Mouse (Mus musculus): ENCODE data around the gene Tmem132d. TPM values are rescaled to one million over a fixed set of nuclear protein-coding genes. Genes with fewer than 3 reads are reported as not detected.

Gene Tmem132d
- polyA plus RNA-seq, 1 experiment from 2014 or later, result 3.0 TPM

- no peak for ATAC-seq
- no peaks in the 10 kb centered on the region for H3K9me3 ChIP-seq (ENCODE audit: control insufficient read depth, low read length)
- no peaks in the 10 kb centered on the region for H3K4me1 ChIP-seq (ENCODE audit: control insufficient read depth, insufficient read depth, low read depth, low read length)
- 93% methylated on average over 5 of the region's 5 CpGs for WGBS
- no peak overlapping the region for H3K4me2 ChIP-seq (ENCODE audit: low read length)
- H3K9ac ChIP-seq (ENCODE audit: low read depth, low read length), result no peak overlapping the region
- H3K27ac ChIP-seq (ENCODE audit: low read depth, low read length), result no peak overlapping the region
- no peaks in the 10 kb centered on the region for H3K27me3 ChIP-seq (replicated peaks; ENCODE audit: control insufficient read depth, insufficient read depth, low read length)
- no peak overlapping the region for H3K4me3 ChIP-seq (ENCODE audit: low read length)
- H3K36me3 ChIP-seq (ENCODE audit: control insufficient read depth, insufficient read depth, low read length), result no peaks in the 10 kb centered on the region
These were observed 221.8 kb downstream of the Tmem132d start for GRCm38 (mm10) chr5:128211125-128211524.

DNA sequence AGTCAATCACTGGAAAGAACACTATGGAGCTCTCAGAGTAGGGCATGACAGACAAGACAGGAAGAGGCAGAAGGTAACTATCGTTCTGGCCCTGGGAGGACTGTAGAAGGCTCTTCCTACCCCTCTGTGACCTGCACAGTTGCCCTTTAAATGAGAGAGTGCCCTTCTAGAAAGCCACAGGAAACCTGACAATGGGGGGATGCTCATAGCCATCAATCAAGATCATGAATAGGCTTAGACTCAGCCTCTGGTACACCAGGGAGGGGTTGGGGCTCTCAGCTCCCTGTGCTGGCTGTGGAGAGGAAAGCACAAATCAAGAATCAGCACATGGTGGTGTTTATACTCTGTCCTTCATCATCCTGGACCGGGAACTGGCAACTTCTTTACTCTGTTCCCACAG is 227.2 kb downstream of the Tmem132d start:
- Histone ChIP-seq H3K36me3 (ENCODE audit: control insufficient read depth, insufficient read depth, low read length) (no peaks in the 10 kb centered on the region), H3K9ac (ENCODE audit: low read depth, low read length) (no peak overlapping the region), H3K27me3 (replicated peaks; ENCODE audit: control insufficient read depth, insufficient read depth, low read length) (no peaks in the 10 kb centered on the region), H3K4me3 (ENCODE audit: low read length) (no peak overlapping the region), H3K4me1 (ENCODE audit: control insufficient read depth, insufficient read depth, low read depth, low read length) (peaks cover 15% of the 10 kb centered on the region), H3K27ac (ENCODE audit: low read depth, low read length) (no peak overlapping the region), H3K4me2 (ENCODE audit: low read length) (no peak overlapping the region), H3K9me3 (ENCODE audit: control insufficient read depth, low read length) (no peaks in the 10 kb centered on the region)
- peak; percentile 11; the same call in 1 of the 2 replicates for ATAC-seq
- WGBS, result 35% methylated on average over 2 of the region's 2 CpGs

DNA sequence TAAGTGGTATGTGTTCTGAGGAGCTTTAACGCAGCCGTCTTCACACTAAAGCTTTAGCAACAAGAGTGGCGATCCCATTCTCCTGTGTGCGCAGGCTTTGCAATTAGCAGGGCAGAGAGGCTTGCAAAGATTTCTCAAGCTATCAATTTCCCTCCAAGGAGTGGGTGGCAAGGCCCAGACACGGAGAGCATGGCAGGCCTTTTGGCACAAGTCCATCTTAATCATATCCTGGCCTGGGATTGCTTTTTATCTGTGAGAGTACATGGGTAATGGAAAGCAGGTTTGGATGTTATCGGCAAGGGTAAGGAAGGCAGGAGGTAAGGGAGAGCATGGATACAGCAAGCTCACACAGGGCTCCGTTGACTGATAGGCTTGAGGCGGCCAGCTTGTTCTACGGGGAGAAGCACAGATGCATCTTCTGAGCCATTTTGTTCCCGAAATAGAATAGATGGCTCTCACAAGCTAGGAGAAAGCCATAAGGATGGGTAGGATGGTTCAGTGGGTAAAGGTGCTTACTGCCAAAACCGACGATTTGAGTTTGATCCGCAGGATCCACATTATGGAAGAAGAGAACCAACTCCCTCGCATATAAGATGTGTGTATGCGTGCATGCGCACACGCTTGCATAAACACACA is 228.1 kb downstream of the Tmem132d start:
- 63% methylated on average over 17 of the region's 17 CpGs for WGBS
- Histone ChIP-seq H3K9me3 (ENCODE audit: control insufficient read depth, low read length) (no peaks in the 10 kb centered on the region), H3K4me1 (ENCODE audit: control insufficient read depth, insufficient read depth, low read depth, low read length) (peaks cover 15% of the 10 kb centered on the region), H3K4me3 (ENCODE audit: low read length) (no peak overlapping the region), H3K27me3 (replicated peaks; ENCODE audit: control insufficient read depth, insufficient read depth, low read length) (no peaks in the 10 kb centered on the region), H3K4me2 (ENCODE audit: low read length) (no peak overlapping the region), H3K27ac (ENCODE audit: low read depth, low read length) (peak overlapping the region; percentile 45), H3K36me3 (ENCODE audit: control insufficient read depth, insufficient read depth, low read length) (no peaks in the 10 kb centered on the region), H3K9ac (ENCODE audit: low read depth, low read length) (no peak overlapping the region)
- 0 out of 2 replicates have a peak, but pooled peaks have one; percentile 48 for ATAC-seq

GRCm38 (mm10) chr5:128203879-128204581 is 228.8 kb downstream of the Tmem132d start:
- H3K4me1 ChIP-seq (ENCODE audit: control insufficient read depth, insufficient read depth, low read depth, low read length), result peaks cover 15% of the 10 kb centered on the region
- 22% methylated on average over 9 of the region's 9 CpGs for WGBS
- no peak overlapping the region; the same call in 1 of the 2 replicates for H3K4me2 ChIP-seq (ENCODE audit: low read length)
- peak overlapping the region; percentile 45 for H3K27ac ChIP-seq (ENCODE audit: low read depth, low read length)
- no peaks in the 10 kb centered on the region for H3K27me3 ChIP-seq (replicated peaks; ENCODE audit: control insufficient read depth, insufficient read depth, low read length)
- peak; percentile 58 for ATAC-seq
- no peaks in the 10 kb centered on the region for H3K9me3 ChIP-seq (ENCODE audit: control insufficient read depth, low read length)
- no peaks in the 10 kb centered on the region for H3K36me3 ChIP-seq (ENCODE audit: control insufficient read depth, insufficient read depth, low read length)
- H3K9ac ChIP-seq (ENCODE audit: low read depth, low read length), result no peak overlapping the region
- no peak overlapping the region for H3K4me3 ChIP-seq (ENCODE audit: low read length)

GRCm38 (mm10) chr5:128194106-128194505 is 238.8 kb downstream of the Tmem132d start:
- peaks cover 7% of the 10 kb centered on the region; the same call in 1 of the 2 replicates for H3K4me1 ChIP-seq (ENCODE audit: control insufficient read depth, insufficient read depth, low read depth, low read length)
- H3K9ac ChIP-seq (ENCODE audit: low read depth, low read length), result no peak overlapping the region
- WGBS, result 52% methylated on average over 4 of the region's 4 CpGs
- H3K9me3 ChIP-seq (ENCODE audit: control insufficient read depth, low read length), result no peaks in the 10 kb centered on the region
- no peak overlapping the region for H3K4me3 ChIP-seq (ENCODE audit: low read length)
- ATAC-seq, result no peak
- H3K27ac ChIP-seq (ENCODE audit: low read depth, low read length), result no peak overlapping the region
- no peak overlapping the region for H3K4me2 ChIP-seq (ENCODE audit: low read length)
- no peaks in the 10 kb centered on the region for H3K36me3 ChIP-seq (ENCODE audit: control insufficient read depth, insufficient read depth, low read length)
- H3K27me3 ChIP-seq (replicated peaks; ENCODE audit: control insufficient read depth, insufficient read depth, low read length), result no peaks in the 10 kb centered on the region

DNA sequence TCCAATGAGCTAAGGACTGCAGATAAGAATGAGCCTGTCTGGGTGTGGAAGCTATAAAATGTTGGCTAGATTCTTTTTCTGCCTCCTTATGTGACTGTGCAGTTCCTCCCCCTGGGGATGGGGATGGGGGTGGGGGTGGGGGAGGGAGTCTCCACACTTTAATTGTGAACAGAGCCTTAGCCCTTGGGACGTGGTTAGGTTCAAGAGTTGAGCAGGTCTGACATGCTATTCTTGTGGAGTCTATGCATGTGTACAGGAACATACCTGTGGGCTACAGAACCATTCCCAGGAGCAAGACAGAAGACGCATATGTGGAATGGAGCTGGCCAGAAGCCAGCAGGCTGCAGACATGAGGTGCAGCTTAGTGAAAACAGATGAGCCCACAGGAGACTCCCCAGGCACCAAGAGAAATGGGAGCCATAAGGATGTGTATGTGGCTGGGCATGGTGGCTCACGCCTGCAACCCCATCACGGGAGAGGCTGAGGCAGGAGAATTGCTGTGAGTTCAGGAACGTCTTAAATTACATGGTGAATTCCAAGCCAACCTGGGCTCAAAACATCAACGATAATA is 240.3 kb downstream of the Tmem132d start:
- no peaks in the 10 kb centered on the region for H3K27me3 ChIP-seq (replicated peaks; ENCODE audit: control insufficient read depth, insufficient read depth, low read length)
- no peak overlapping the region for H3K4me2 ChIP-seq (ENCODE audit: low read length)
- H3K9me3 ChIP-seq (ENCODE audit: control insufficient read depth, low read length), result no peaks in the 10 kb centered on the region
- H3K27ac ChIP-seq (ENCODE audit: low read depth, low read length), result no peak overlapping the region; the same call in 1 of the 2 replicates
- WGBS, result 77% methylated on average over 6 of the region's 6 CpGs
- H3K4me1 ChIP-seq (ENCODE audit: control insufficient read depth, insufficient read depth, low read depth, low read length), result peaks cover 7% of the 10 kb centered on the region; the same call in 1 of the 2 replicates
- no peaks in the 10 kb centered on the region for H3K36me3 ChIP-seq (ENCODE audit: control insufficient read depth, insufficient read depth, low read length)
- no peak overlapping the region for H3K9ac ChIP-seq (ENCODE audit: low read depth, low read length)
- ATAC-seq, result no peak
- H3K4me3 ChIP-seq (ENCODE audit: low read length), result no peak overlapping the region

GRCm38 (mm10) chr5:128191710-128192109 is 241.2 kb downstream of the Tmem132d start:
- no peak overlapping the region for H3K9ac ChIP-seq (ENCODE audit: low read depth, low read length)
- H3K4me3 ChIP-seq (ENCODE audit: low read length), result no peak overlapping the region
- 54% methylated on average over 9 of the region's 9 CpGs for WGBS
- H3K36me3 ChIP-seq (ENCODE audit: control insufficient read depth, insufficient read depth, low read length), result no peaks in the 10 kb centered on the region
- H3K27me3 ChIP-seq (replicated peaks; ENCODE audit: control insufficient read depth, insufficient read depth, low read length), result no peaks in the 10 kb centered on the region
- no peak overlapping the region for H3K4me2 ChIP-seq (ENCODE audit: low read length)
- H3K27ac ChIP-seq (ENCODE audit: low read depth, low read length), result no peak overlapping the region
- H3K9me3 ChIP-seq (ENCODE audit: control insufficient read depth, low read length), result no peaks in the 10 kb centered on the region
- H3K4me1 ChIP-seq (ENCODE audit: control insufficient read depth, insufficient read depth, low read depth, low read length), result peaks cover 7% of the 10 kb centered on the region; the same call in 1 of the 2 replicates
- 0 out of 2 replicates have a peak, but pooled peaks have one; percentile 42 for ATAC-seq

DNA sequence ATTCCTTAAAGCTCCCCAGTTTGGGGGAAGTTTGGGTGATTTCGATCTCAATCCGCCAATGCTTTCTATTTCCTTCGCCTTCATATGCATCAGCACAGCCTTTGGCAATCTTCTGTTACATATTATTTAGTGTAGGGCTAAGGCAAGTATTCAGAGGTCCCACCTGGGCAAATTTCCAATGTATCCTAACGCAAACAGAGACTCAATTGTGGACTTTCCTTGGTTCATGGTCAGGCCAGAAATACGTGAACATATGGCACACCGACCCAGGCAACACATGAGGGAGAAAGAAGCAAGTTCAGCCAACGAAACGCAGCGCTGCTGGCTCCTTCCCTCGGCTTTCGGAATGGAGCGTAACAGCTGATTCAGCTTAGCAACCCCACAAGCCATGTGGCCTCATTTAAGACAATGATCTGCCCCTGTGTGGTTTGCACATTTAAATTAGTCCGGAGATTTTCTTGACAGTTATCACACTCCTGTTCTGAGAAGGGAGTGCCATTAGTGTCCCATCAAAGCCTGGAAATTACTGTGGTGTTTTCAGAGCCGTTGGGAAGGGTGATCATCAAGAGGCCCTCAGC is 242.5 kb downstream of the Tmem132d start:
- H3K27me3 ChIP-seq (replicated peaks; ENCODE audit: control insufficient read depth, insufficient read depth, low read length), result no peaks in the 10 kb centered on the region
- no peaks in the 10 kb centered on the region for H3K9me3 ChIP-seq (ENCODE audit: control insufficient read depth, low read length)
- ATAC-seq, result peak; percentile 58; the same call in 1 of the 2 replicates
- no peak overlapping the region for H3K4me2 ChIP-seq (ENCODE audit: low read length)
- no peak overlapping the region for H3K4me3 ChIP-seq (ENCODE audit: low read length)
- 47% methylated on average over 14 of the region's 14 CpGs for WGBS
- H3K27ac ChIP-seq (ENCODE audit: low read depth, low read length), result no peak overlapping the region
- H3K4me1 ChIP-seq (ENCODE audit: control insufficient read depth, insufficient read depth, low read depth, low read length), result peaks cover 7% of the 10 kb centered on the region; the same call in 1 of the 2 replicates
- no peak overlapping the region for H3K9ac ChIP-seq (ENCODE audit: low read depth, low read length)
- no peaks in the 10 kb centered on the region for H3K36me3 ChIP-seq (ENCODE audit: control insufficient read depth, insufficient read depth, low read length)

- Histone ChIP-seq H3K36me3 (ENCODE audit: control insufficient read depth, insufficient read depth, low read length) (no peaks in the 10 kb centered on the region), H3K9ac (ENCODE audit: low read depth, low read length) (no peak overlapping the region), H3K4me2 (ENCODE audit: low read length) (no peak overlapping the region), H3K4me1 (ENCODE audit: control insufficient read depth, insufficient read depth, low read depth, low read length) (no peaks in the 10 kb centered on the region), H3K27me3 (replicated peaks; ENCODE audit: control insufficient read depth, insufficient read depth, low read length) (no peaks in the 10 kb centered on the region), H3K4me3 (ENCODE audit: low read length) (no peak overlapping the region), H3K9me3 (ENCODE audit: control insufficient read depth, low read length) (no peaks in the 10 kb centered on the region), H3K27ac (ENCODE audit: low read depth, low read length) (no peak overlapping the region)
- ATAC-seq, result no peak
- WGBS, result 92% methylated on average over 2 of the region's 2 CpGs
These were observed 256.6 kb downstream of the Tmem132d start for GRCm38 (mm10) chr5:128176234-128176633.

Measured in hindbrain, embryonic 16.5 days (tissue).